Mouse (Mus musculus): Measurements from ENCODE around the gene Wdr83os.

Wdr83os gene

DNA sequence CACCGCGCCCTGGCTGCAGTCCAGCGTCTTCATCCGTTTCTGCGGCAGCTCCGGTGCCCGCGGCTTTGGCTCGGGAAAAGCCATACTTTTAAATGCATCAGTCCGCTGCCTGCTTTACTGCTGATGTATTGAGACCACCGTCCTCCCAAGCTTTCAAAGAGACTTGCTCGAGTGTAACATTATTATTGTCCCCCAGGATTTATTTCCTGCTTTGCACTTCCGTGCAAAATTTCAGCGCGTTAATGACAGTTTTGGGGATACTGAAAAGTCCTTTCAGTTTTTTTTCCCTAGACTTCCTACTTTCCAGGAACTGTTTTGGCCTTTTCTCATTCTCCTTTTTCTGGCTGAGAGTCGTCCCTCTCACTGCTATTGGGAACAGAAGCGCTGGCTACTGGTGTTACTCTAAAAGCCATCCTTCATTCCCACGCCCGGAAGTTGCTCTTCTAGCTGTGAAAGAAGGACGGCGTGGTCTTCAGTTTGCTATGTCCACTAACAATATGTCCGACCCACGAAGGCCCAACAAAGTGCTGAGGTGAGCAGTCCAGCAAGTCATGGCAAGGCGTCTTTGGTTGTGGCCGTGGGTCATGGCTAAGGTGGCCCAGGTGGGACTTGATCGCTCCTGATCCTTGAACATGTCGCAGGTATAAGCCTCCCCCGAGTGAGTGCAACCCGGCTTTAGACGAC, at the start of gene Wdr83os:
Wdr83os (plus strand) TSS at position 209 of the 684 bp plus-strand sequence.
- DNase-seq, result no peak

DNA sequence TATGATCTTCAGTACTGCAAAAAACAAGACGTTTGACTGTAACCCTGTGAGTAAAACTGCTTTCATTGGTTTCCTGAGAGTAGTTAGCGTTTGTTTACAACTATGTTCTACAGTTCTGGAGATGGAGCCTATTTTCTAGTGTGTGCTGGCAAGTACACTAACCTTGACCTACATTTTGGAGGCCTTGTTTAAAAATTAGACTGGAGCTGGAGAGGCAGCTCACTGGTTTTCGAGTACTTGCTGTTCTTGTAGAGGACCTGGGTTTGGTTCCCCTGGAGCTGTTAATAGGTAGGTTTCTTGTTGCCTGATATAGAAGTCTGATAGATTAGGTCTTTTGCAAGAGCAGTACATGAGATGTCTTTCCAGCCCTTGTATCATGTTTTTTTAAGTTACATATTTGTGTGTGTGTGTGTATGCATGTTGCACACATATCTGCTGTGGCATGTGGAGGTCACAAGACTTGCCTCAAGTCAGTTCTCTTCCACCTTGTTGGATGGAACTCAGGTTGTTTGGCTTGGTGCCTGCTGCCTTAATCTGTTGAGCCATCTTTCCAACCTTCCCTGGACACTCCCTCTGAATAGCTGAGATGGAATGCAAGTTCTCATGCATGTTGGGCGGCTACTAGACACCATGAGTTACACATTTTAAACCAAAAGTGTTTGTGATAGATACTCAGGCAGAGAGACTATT, 47.8 kb upstream of the Wdr83os start:
- DNase-seq, result no peak

DNA sequence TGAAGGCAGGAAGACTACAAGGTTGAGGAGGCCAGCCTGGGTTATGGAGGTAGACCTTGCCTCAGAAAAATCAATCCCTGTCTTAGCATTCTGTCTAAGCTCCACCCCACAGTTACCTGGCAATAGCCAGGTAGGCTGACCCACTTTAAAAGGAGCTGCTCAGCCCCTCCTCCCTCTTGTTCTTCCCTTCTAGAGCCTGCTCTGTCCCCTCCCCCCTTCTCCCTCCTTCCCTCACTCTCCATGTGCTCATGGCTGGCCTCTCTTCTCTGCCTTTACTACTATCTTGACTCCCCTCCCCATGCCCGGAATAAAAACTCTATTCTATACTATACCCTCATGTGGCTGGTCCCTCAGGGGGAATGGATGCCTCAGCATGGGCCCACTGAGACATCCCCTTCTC, 46.7 kb upstream of the Wdr83os start:
- DNase-seq, result no peak

DNA sequence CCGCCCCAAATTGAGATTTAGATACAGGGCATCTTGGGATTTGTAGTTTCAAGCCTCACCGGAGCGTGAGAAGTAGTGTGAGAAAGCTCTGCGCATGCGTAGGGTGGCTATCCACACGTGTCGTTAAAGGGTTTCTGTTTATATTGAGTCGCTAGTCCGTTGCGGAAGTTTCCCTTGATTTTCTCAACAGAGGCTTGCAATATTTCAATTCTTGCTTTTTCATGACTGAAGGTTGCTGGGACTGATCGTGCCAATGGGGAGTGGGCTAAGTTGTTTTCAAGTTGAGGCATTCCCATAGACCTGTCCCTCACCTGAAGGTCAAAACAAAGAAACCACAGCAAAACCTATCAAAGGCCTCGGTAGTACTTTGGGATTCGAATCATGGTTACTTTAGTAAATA, 45.8 kb upstream of the Wdr83os start:
- DNase-seq, result peak; percentile 73

DNA sequence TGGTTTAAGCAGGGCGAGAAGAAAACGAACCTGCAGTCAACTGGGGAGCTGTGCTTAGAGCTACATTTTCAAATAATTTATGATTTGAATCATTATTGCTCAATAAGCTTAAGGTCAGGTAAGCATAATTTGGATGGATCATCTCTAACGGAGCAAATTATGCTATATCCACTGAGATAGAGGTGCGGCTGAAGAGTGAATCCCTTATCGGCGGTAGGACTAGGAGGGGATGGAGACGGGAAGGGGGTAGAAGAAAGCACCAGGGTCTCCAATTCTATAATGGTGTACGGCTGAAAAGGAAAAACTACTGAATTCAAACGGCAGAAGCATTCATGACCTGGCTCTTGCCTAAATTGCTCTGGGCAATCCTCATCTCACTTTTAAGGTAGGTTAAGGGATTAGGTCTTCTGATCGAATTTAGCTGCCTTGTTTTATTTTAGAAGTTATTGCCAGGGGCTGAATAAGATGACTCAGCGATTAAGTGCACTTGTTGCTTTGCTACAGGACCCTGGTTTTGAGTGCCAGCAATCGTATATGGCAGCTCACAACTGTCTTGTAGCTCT, 45.3 kb upstream of the Wdr83os start:
- no peak for DNase-seq

DNA sequence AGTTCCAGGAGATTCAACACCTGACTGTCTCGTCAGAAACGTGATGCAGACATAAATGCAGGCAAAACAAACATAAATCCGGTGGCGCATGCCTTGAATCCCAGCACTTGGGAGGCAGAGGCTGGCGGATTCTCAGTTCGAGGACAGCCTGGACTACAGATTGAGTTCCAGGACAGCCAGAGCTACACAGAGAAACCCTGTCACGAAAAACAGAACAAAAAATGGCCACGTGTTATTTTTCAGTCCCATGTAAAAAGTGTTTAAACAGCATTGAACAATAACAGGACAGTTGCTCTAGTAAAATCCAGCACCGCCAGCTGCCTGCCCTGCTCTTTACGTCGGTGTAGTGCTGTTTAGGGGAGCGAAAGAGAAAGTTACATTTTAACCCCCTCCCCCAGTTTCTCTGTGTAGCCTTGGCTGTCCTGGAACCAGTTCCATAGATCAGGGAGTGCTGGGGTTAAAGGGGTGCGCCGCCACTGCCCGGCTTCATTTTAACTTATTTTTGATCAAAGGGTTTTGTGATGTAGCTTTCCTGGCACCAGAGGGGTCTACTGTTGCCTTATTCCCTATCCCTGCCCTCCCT, 44.7 kb upstream of the Wdr83os start:
- no peak for DNase-seq

DNA sequence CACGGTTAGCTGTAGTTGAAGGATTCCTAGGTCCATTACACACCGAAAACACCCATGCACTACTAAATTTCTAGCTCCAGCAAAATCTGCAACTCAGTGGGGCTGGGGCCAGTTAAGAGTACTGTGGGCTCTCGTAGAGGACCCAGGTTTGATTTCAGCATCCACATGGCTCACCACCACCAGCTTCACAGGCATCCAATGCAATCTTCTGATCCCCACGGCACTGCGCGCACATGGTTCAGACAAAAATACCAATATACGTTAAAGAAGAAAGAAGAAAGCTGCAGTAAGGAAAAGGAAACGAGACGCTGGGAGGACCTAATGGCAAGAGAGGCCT, 44.2 kb upstream of the Wdr83os start:
- DNase-seq, result no peak

DNA sequence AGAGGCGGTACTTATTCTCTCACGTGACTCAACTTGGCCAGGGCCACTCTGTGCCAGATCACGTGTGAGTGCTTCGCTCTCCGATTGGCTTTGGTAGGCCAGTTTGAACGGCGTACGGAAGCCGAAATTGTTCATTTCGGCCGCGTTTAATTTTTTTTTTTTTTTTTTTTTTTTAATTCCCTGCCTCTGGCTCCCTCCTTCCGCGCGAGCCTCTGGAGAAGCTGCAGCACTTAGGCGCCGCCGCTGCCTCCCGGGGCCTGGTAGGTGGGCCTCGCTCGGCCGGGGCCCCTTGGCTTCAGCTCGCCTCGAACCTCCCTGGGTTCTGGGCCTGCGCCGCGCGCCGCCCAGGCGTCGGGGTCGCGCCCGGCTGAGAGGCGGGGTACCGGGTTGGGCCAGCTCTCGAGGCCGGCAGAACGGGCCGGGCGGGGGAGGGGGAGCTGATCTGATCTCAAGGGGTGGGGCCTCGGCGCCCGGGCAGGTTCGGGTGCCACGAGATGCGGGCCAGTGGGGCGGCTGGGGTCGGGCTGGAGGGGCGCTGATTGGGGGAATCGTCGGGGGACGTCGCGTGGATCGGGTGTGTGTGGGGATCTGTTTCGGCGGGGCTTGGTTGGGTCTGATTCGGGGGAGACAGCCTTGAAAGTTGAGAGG, 43.7 kb upstream of the Wdr83os start, which contains the start of gene Tnpo2:
Tnpo2 (plus strand) TSS at position 198 of the 648 bp plus-strand sequence.
- DNase-seq, result peak; percentile 97

DNA sequence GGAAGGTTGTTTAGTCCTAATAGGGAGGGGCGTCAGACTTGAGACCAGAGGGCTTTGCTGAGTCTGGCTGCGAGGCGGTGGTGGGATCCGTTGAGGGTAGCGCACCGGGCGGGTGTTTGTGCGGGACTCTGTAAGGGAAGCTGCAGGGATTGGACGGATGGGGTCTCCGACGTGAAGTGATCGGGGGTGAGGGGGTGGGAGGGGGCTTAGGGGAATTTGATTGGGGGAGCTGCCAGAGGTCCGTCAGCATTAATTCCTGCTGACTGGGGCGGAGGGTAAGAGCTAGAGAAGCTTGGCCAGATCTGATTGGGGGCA, 43.2 kb upstream of the Wdr83os start:
- DNase-seq, result no peak

DNA sequence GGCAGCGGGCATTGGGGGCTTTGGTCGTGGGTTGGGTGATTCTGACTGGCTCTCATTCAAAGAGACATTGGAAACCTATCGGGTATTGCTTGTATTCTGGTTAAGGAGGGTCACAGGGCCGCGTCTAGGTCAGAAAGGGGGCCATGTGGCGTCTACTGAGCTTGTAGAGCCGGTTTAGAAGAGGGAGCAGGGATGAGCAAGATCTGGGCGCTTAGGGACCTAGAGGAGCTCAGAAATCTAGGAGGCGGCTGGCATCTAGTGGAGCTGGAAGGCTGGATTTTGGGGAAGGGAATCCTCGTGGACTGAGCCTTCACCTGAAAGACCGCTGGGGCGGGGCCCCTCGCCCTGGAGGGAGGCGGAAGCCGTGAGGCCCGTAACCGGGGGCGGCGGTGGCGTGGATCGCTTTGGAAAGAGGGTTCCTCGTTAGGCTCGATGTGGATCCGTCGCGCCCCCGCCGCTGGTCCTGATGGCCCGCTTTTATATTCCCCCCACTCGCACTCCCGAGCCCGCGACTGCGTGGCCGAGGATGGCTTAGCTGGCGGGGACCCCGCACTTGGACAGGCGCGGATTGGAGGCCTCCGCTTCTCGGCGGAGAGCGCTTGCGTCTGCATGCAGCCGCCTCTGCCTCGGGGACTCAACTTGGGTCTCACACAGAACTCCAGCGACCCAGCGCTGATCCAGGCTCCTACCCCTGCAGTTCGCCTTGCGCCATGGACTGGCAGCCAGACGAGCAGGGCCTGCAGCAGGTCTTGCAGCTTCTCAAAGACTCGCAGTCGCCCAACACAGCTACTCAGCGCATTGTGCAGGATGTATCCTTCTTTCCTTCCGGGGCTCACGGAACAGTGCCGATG, 42.6 kb upstream of the Wdr83os start:
- peak; percentile 44 for DNase-seq

DNA sequence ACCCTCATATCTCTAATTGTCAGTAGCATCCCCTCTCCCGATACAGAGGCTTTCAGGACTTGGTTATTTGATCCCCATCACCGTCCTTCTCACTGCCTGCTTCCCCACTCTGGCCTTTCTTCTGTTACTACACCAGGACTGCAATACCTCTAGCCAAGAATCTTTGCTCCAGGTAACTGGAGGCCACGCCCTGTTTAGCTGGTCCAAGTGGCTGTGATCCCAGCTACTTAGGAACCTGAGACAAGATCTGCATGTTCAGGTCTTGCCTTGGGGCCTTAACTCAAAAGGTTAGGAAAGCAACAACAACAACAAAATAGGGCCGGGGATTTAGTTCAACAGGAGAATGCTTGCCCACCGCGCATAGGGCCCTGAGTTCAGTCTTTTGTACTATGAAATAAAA, 36.9 kb upstream of the Wdr83os start:
- DNase-seq, result no peak

DNA sequence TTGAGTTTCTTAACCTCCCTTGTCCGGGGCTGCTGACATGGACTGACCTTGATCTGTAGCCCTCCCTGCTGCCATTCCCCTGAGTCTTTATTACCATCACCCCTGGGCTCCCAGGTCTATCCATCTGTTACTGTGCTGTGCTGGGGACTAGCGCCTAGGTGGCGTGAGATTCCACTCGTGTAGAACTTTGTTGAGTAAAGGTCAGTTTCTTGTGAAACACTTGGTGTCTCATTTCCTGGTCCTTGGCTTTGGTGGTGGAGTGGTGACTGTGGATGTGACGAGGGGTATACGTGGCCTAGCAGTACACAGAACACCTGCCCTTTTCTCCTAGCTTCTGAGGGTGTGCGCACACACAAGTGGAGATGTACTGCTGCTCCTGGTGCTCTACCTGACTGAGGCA, 23.2 kb upstream of the Wdr83os start:
- DNase-seq, result no peak

DNA sequence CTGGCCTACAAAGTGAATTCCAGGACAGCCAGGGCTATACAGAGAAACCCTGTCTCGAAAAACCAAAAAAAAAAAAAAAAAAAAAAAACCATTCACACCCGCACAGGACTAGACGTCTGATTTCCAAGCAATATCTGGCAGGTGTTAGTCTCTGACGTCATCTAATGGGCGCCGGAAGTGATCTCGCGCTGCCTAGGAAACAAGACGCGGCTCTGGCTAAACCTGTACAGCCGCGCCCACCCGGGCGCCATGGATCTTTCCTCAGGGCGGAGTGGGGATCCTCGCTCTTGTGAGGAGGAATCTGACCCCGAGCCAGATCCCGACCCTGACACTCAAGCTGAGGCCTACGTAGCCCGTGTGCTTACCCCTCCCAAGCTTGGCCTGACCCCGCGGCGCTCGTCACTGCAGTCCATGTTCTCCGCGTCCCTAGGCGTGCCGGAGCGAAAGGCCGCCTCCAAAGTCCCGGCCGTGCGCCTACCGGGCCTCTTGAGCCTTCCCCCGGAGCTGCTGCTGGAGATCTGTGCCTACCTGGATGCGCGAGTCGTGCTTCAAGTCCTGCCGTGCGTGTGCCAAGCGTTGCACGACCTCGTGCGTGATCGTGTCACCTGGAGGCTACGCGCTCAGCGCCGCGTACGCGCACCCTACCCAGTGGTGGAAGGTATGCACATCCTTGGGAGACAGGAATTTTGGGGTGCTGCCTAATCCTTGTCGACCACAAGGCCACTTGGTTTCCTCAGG, 20.5 kb upstream of the Wdr83os start, which contains the start of gene Fbxw9:
Fbxw9 (plus strand) TSS at position 177 of the 738 bp plus-strand sequence.
- peak; percentile 94 for DNase-seq

DNA sequence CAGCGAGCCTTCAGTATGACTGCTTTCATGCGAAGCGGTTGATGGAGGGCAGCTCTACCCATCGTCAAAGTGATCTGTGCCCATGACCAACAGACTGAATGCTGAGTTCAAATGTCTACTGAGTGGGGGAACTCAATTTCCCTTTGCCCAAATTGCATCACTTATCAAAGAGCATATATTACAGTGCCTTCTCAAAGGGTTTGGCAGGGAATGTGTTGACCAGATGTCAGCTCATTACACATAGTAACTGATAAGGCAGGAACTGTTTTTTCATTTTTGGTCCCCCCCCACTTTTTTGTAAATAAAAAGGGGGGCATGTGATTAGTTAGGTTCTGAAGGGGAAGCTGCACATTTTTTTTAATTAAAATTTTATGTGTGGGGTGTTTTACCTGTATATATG, 17.9 kb upstream of the Wdr83os start:
- no peak for DNase-seq

DNA sequence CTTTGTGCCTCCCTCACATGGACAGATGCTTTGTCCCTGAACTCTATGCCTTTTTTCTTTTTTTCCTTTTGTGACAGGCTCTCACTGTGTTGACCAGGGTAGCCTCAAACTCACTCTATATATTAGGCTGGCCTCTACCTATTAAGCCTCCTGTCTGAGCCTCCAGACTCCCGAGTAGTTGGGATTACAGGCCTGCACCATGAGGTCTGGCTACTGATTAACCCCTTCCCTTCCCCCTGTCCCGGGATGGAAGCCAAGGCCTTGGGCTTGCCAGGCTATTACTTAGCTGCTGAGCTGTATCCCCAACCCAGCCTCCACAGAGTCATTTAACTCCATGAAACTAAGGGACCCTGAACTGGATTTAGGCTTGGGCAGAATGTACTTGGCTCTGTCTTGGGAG, 15.3 kb upstream of the Wdr83os start:
- no peak for DNase-seq

DNA sequence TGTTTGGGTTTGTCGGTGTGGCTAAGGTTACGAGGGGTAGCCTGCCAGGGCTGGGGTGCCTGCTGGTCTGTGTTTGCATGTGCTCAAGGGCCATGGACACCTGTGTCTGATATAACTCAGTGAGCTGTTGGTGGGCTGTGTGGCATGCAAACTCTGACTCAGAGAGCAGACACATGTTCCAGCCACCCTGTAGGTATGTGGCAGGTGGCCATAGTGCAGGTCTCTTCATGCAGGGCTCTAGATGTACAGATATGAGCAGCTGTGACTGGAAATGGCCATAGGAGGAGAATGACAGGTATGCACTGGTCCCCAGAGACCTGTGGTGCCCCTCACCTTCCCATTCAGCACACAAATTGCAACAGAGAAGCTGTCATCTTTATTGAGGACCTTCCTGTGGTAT, 13.4 kb upstream of the Wdr83os start:
- no peak for DNase-seq

DNA sequence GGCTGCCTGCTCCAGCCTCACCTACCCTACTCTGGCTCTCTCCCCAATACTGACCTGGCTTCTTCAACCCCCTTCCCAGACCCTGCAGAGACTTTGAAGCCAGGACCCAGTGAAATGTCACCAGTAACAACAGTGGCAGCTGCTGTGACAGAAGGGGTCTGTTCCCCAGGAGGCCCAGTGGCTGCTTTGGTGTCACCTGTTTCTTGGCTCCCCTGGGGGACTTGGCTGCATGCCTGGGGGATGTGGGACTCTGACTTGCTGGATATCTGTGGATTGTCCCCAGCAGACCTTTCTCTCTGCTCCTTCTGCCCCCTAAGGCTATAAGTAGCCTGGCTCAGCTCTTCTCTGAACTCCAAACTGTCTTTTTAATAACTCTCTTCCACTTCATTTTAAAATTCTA, 12.6 kb upstream of the Wdr83os start, which contains the start of gene Gm5741:
Gm5741 (minus strand) TSS at position 1 of the 400 bp plus-strand sequence.
- no peak for DNase-seq

DNA sequence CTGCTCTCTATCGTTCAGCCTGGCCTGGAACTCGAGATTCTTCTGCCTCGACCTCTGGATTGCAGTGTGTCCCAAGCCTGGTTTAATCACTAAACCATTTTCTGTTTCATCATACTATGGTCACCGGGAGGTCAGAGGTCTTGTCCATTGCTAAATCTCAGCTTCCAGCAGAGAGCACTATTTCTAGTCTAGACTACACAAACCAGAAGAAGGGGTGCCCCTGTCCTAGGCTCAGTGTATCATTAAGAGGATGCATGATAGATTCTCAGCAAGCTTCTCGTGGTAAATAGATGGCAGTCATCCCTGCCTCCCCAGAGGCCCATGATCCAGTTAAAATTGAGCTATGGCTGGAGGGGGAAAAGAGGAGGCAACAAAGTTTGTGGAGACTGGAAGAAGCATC, 9.5 kb upstream of the Wdr83os start:
- no peak for DNase-seq

DNA sequence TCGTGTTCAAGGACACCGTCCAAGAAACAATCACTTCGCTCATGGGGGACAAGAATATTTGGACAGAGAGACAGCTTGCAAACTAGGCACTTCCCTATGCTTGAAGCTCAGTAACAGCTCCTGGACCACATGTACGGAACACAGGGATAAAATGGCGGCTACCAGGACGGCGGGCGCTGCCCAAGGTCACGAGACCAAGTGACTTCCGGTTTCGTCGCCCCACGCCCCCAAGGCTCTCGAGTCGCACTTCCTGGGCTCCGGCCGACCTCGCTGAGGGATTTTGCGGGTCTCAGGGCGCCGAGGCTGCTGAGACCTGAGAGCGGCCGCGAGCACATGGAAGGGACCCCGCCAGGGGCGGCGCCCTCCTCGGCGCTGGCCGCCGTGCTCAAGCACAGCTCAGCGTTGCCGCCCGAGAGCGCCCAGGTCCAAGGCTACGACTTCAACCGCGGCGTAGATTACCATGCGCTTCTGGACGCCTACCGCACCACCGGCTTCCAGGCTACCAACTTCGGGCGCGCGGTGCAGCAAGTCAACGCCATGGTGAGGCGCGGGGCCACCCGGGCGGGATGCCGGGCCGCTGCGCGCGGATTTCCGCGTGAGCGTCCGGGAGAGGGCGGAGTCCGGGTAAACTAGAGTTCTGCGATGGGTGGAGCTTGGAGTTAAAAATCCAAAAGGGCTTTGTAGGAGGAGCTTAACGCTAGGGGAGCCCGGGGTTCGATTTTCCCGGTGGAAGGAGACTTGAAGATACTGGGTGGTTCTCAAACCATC, 8.8 kb upstream of the Wdr83os start, which contains the start of gene Dhps:
Dhps (plus strand) TSS at position 244 of the 768 bp plus-strand sequence.
- DNase-seq, result peak; percentile 93

DNA sequence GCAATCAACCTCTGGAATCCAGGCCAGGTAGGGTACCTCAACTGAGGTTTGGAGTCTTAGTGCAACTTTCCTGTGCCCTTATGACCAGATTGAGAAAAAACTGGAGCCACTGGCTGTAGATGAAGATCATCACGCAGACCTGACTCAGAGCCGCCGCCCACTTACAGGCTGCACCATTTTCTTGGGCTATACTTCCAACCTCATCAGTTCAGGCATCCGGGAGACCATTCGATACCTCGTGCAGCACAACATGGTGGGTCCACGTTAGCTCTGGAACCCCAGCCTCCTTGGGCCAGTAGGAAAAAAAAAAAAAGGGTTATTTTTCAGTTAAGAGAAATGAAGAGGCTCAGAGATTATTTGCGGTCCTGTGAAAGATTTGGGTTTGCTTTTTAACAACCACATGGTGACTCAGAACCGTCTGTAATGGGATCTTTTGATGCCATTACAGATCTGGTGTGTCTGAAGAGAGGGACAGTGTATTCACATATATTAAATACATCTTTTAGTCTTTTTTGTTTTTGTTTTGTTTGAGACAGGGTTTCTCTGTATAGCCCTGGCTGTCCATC, 8.1 kb upstream of the Wdr83os start:
- no peak for DNase-seq
